Mouse (Mus musculus) neural tube, embryonic 11.5 days (tissue): ENCODE data around the gene Golga2. TPM values are rescaled to one million over a fixed set of nuclear protein-coding genes. Genes with fewer than 3 reads are reported as not detected.

Source experiments
- ATAC-seq: fragments of 200-750 bp; cut with Nextera tagmentation; 2 replicates; pipeline ENCODE4 v1.8.0; 2017; ENCODE audit warnings: moderate number of reproducible peaks, mild to moderate bottlenecking, moderate TSS enrichment, moderate library complexity; ENCODE audit not compliant: insufficient read depth, low FRiP score, low TSS enrichment
- DNase-seq: peaks from one replicate; pipeline ENCODE4 v3.0.0-alpha.2; 2015; ENCODE audit warnings: low spot score
- H3K27ac ChIP-seq: fragments of 300-500 bp; sonication (generic); 2 replicates; pipeline ENCODE4 v1.5.1; 2014; ENCODE audit warnings: low read depth, mild to moderate bottlenecking, low read length
- H3K27me3 ChIP-seq: fragments of 300-500 bp; sonication (generic); 2 replicates; pipeline ENCODE4 v1.6.1; 2014; ENCODE audit warnings: mild to moderate bottlenecking, low read length, mixed read lengths; ENCODE audit not compliant: control insufficient read depth, insufficient read depth
- H3K36me3 ChIP-seq: fragments of 300-500 bp; sonication (generic); 2 replicates; pipeline ENCODE4 v1.6.1; 2014; ENCODE audit warnings: mild to moderate bottlenecking, low read length, moderate library complexity, mixed read lengths; ENCODE audit not compliant: control insufficient read depth, insufficient read depth
- H3K4me1 ChIP-seq: fragments of 300-500 bp; sonication (generic); 2 replicates; pipeline ENCODE4 v1.6.1; 2014; ENCODE audit warnings: low read length, mixed read lengths; ENCODE audit not compliant: control insufficient read depth, insufficient read depth
- H3K4me2 ChIP-seq: fragments of 300-500 bp; sonication (generic); 2 replicates; pipeline ENCODE4 v1.6.1; 2014; ENCODE audit warnings: low read depth, mild to moderate bottlenecking, moderate library complexity
- H3K4me3 ChIP-seq: fragments of 300-500 bp; sonication (generic); 2 replicates; pipeline ENCODE4 v1.5.1; 2014; ENCODE audit warnings: low read depth, low read length
- H3K9ac ChIP-seq: fragments of 300-500 bp; sonication (generic); 2 replicates; pipeline ENCODE4 v1.6.1; 2014; ENCODE audit warnings: mild to moderate bottlenecking, low read length
- H3K9me3 ChIP-seq: fragments of 300-500 bp; sonication (generic); 2 replicates; pipeline ENCODE4 v1.6.1; 2016; ENCODE audit warnings: low read length; ENCODE audit not compliant: control insufficient read depth
- WGBS: fragments of 180-500 bp; shearing (Covaris S2); extraction: QIAGEN DNeasy Blood & Tissue Kit; methylation state at CpG from one replicate; pipeline ENCODE4 v1.1.7; 2014; 5-methylcytosine and 5-hydroxymethylcytosine counted together
- microRNA-seq: library from miRNA; unstranded; fragments of <30 nt; microRNA quantifications from one replicate; pipeline ENCODE4, GENCODE M21; 2016
- polyA plus RNA-seq: library from polyadenylated mRNA; unstranded; fragments of >200 nt; fragmentation: Nextera tagmentation; extraction: Ambion mirVana; gene quantifications from 2 replicates; pipeline ENCODE4 v1.2.1, GENCODE M21; 2014

Gene Golga2
- polyA plus RNA-seq, 1 experiment from 2014 or later: 22.1 TPM

DNA sequence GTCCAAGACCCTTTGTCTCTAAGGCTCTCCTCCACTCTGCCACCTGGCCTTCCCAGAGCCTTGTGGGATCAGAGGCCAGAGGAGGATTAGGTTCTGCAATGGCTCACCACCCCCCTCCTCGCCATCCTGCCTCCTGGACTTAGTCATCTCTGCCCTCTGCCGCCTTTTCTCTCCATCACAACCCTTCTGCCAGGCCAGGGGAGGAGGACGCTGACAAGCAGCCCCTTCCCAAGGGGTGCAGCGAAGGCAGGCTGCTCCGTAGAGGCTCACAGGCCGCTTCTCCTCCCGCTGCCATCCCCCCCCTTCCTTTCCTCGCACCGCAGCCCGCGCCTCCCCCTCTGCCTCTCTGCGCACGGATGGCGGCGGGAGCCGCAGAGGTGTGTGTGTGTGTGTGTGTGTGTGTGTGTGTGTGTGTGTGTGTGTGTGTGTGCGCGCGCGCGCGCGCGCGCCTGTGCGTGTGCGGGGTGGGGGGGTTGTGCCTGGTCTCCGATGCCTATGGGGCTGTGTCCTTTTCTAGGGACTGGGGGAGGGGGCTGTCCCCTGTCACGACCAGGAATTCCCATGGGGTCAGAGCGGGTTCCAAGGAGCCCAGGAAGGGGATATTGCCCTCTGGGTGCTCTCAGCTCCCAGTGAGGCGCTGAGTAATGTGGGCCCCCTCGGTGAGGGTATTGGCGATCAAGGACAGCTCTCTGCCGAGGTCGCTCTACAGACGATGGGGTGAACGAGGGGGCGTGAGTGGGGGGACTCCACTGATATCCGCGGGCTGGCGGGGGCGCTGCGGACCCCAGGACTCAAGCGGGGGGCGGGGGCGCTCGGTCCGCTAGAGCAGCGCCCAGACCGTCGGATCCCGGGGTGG, 65.2 kb downstream of the Golga2 start, which contains the start of gene Ciz1:
Gene Ciz1 (plus strand): TSS at position 177 of the 856 bp plus-strand sequence.
- WGBS: 2% methylated on average over 37 of the region's 52 CpGs
- H3K27me3 ChIP-seq: no peaks in the 10 kb centered on the region; the same call in 1 of the 2 replicates
- H3K4me3 ChIP-seq: peak within 1 kb of the TSS; percentile 51
- H3K27ac ChIP-seq: peak within 1 kb of the TSS; percentile 80
- H3K4me2 ChIP-seq: peak within 1 kb of the TSS; percentile 93
- DNase-seq: peak; percentile 64
- ATAC-seq: peak; percentile 33; the same call in 1 of the 2 replicates
- H3K36me3 ChIP-seq: no peaks in the 10 kb centered on the region; the same call in 1 of the 2 replicates
- peak within 1 kb of the TSS; percentile 76 for H3K9ac ChIP-seq
- H3K4me1 ChIP-seq: peaks cover 11% of the 10 kb centered on the region
- H3K9me3 ChIP-seq: no peaks in the 10 kb centered on the region

GRCm38 (mm10) chr2:32353007-32353542, 65.9 kb downstream of the Golga2 start, which contains the start of gene Dnm1:
Gene Dnm1, minus strand, starts transcription at chr2:32353338.
- H3K27ac ChIP-seq: peak within 1 kb of the TSS; percentile 80
- H3K4me2 ChIP-seq: peak within 1 kb of the TSS; percentile 93
- ATAC-seq (peak; percentile 68), DNase-seq (peak; percentile 92)
- WGBS: under 1% methylated on average over 63 of the region's 63 CpGs
- H3K27me3 ChIP-seq: no peaks in the 10 kb centered on the region; the same call in 1 of the 2 replicates
- H3K4me3 ChIP-seq: peak within 1 kb of the TSS; percentile 51
- no peaks in the 10 kb centered on the region for H3K9me3 ChIP-seq
- H3K4me1 ChIP-seq: peaks cover 11% of the 10 kb centered on the region
- H3K9ac ChIP-seq: peak within 1 kb of the TSS; percentile 76
- H3K36me3 ChIP-seq: no peaks in the 10 kb centered on the region; the same call in 1 of the 2 replicates

- Histone ChIP-seq H3K9ac (no peak overlapping the region), H3K9me3 (no peaks in the 10 kb centered on the region), H3K36me3 (no peaks in the 10 kb centered on the region), H3K27ac (no peak overlapping the region), H3K4me1 (peaks cover 11% of the 10 kb centered on the region), H3K4me2 (no peak overlapping the region), H3K4me3 (no peak overlapping the region), H3K27me3 (no peaks in the 10 kb centered on the region; the same call in 1 of the 2 replicates)
- DNase-seq: no peak
- ATAC-seq: no peak
- WGBS: 75% methylated on average over 6 of the region's 6 CpGs
Measured at GRCm38 (mm10) chr2:32353836-32354235, 66.7 kb downstream of the Golga2 start.

- H3K27me3 ChIP-seq: no peaks in the 10 kb centered on the region; the same call in 1 of the 2 replicates
- WGBS: 84% methylated on average over 3 of the region's 3 CpGs
- H3K36me3 ChIP-seq: no peaks in the 10 kb centered on the region
- DNase-seq (no peak), ATAC-seq (no peak)
- H3K9ac ChIP-seq: no peak overlapping the region
- H3K9me3 ChIP-seq: no peaks in the 10 kb centered on the region
- H3K4me2 ChIP-seq: no peak overlapping the region
- H3K4me1 ChIP-seq: peaks cover 11% of the 10 kb centered on the region
- H3K27ac ChIP-seq: no peak overlapping the region
- no peak overlapping the region for H3K4me3 ChIP-seq
Measured at GRCm38 (mm10) chr2:32354336-32354895, 67.2 kb downstream of the Golga2 start.

DNA sequence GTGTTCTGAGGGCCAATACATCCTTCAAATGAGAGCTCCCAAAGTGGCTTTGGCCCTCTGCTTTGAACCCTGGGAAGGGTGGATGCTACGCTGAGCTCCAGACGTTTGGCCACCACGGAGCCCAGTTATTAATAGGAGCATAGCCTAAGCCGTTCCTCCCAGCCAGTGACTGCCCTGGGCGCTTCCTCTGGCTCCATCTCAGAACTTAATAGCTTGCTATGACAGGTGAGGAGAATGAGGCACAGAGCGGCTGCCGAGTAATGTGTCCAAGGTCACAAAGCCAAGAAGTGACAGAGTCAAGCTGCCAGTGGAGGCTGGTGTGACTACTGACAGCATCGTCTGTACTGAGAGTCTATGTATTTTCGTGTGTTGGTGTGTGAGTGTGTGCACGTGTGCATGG, 69.0 kb downstream of the Golga2 start:
- DNase-seq (no peak), ATAC-seq (no peak)
- WGBS: 83% methylated on average over 10 of the region's 10 CpGs
- H3K4me3 ChIP-seq: no peak overlapping the region
- no peak overlapping the region for H3K9ac ChIP-seq
- peaks cover 9% of the 10 kb centered on the region for H3K4me1 ChIP-seq
- H3K27me3 ChIP-seq: peaks cover under 1% of the 10 kb centered on the region
- no peaks in the 10 kb centered on the region for H3K9me3 ChIP-seq
- H3K27ac ChIP-seq: no peak overlapping the region
- H3K36me3 ChIP-seq: no peaks in the 10 kb centered on the region
- no peak overlapping the region for H3K4me2 ChIP-seq

Small RNA genes lying within 50 kb of the gene (microRNA-seq; reads per million reads assigned to microRNA genes)
- gene Gm23363: not detected
- 370 reads per million, percentile 66 among the genes with 10 or more reads in this experiment for gene Mir199b

Other genes starting within 250 kb of the Golga2 start
- 3.1 TPM in 2 replicates for gene Fam78a, start 202.5 kb upstream of the Golga2 start, polyA plus RNA-seq
- gene Plpp7, start 191.9 kb upstream of the Golga2 start, polyA plus RNA-seq: 8.9 and 9.3 TPM in 2 replicates
- 73.9 and 81.1 TPM in 2 replicates for gene Prrc2b, start 136.3 kb upstream of the Golga2 start, polyA plus RNA-seq
- 20.7 and 20.8 TPM in 2 replicates for gene Pomt1, start 50.8 kb upstream of the Golga2 start, polyA plus RNA-seq
- gene Uck1, start 27.2 kb upstream of the Golga2 start, polyA plus RNA-seq: 66.1 and 68.9 TPM in 2 replicates
- gene Swi5, start 691 bp downstream of the Golga2 start, polyA plus RNA-seq: 330 and 385 TPM in 2 replicates
- 57.0 TPM in 2 replicates for gene Ciz1, start 64.9 kb downstream of the Golga2 start, polyA plus RNA-seq
- gene Dnm1, start 66.0 kb downstream of the Golga2 start, polyA plus RNA-seq: 23.7 and 29.5 TPM in 2 replicates
- 59.8 and 65.6 TPM in 2 replicates for gene 1110008P14Rik, start 94.6 kb downstream of the Golga2 start, polyA plus RNA-seq
- 0.25 and 0.51 TPM in 2 replicates for gene Lcn2, start 100.9 kb downstream of the Golga2 start, polyA plus RNA-seq
- gene Ptges2, start 108.5 kb downstream of the Golga2 start, polyA plus RNA-seq: 25.6 and 33.6 TPM in 2 replicates
- gene Naif1, start 163.1 kb downstream of the Golga2 start, polyA plus RNA-seq: 5.5 and 6.9 TPM in 2 replicates
- 28.1 and 33.5 TPM in 2 replicates for gene Slc25a25, start 164.1 kb downstream of the Golga2 start, polyA plus RNA-seq
- gene Fam102a, start 247.9 kb downstream of the Golga2 start, polyA plus RNA-seq: 13.1 and 13.2 TPM in 2 replicates